Mouse (Mus musculus): ENCODE results near the gene Bcan.

Gene Bcan

GRCm38 (mm10) chr3:88000181-88000580, at the start of gene Bcan:
Bcan (minus strand) TSS chr3:88000230.
- 1% methylated on average over 39 of the region's 39 CpGs for WGBS

GRCm38 (mm10) chr3:88049532-88049931, 49.5 kb upstream of the Bcan start:
- WGBS, result 92% methylated on average over 3 of the region's 3 CpGs

- 9% methylated on average over 36 of the region's 36 CpGs for WGBS
Observed at GRCm38 (mm10) chr3:88042661-88043421, 42.8 kb upstream of the Bcan start, which contains the start of gene Gpatch4. Gpatch4 (plus strand) TSS chr3:88043108.

- WGBS, result 71% methylated on average over 1 of the region's 1 CpGs
Observed at GRCm38 (mm10) chr3:88035561-88036293, 35.7 kb upstream of the Bcan start.

DNA sequence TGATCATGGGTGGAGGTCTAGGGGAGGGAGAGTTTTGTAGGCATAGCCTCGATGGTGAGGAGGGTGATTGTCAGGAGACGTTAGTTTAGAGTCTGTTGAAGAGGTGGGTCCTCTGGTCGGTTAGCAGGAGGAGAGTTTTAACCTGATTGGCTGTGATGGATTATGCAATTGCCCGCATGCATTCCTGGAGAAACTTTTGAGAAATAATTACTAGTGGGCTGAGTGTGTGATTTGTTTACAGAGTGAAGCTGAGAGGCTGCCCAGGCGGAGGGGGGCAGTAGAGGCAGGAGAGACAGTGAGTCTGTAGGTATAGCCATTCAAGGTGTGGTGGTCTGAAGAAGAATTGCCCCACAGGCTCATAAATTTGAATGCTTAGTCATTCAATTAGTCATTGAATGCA, 33.5 kb upstream of the Bcan start:
- 77% methylated on average over 5 of the region's 5 CpGs for WGBS

DNA sequence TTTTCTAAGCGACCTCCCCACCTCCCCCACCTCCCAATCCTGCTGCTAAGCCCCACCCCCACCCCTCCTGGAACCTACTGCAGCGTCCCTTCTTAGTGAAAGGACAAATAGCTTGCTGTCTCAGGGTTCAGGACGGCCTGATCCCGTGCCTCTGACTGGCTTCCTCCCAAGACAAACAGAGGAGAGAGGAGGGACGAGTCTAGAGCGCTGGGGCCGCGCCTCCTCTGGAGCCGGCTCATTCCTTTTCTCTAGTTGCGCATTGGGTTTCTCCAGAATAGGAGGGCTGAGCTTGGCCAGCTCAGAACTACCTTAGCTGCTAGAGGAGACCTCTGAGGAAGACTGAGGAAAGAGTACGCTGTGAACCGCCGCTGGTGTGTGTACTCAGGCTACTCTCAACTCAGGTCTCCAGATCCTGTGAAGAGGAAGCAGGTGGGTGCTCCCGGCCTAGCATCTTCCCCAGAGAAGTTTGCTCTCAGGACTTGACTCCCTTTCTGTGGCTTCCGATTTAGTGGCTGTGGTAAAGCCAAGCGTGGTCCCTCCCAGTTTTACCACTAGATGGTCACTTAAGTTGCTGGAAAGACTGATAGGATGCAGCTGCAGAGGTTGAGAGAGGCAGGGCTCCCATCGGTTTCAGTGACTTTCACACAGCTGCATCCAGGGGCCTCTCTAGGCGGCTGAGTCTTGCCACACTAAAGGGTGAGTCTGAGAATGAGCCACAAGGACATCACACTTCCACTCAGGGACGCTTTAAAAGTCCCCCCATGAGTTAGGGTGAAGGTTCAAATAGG, 30.8 kb upstream of the Bcan start:
- WGBS, result 37% methylated on average over 19 of the region's 19 CpGs

- WGBS, result 58% methylated on average over 5 of the region's 5 CpGs
Observed at GRCm38 (mm10) chr3:88027434-88028186, 27.6 kb upstream of the Bcan start, which contains the start of gene Hapln2. Hapln2 (minus strand) TSS chr3:88027583.

DNA sequence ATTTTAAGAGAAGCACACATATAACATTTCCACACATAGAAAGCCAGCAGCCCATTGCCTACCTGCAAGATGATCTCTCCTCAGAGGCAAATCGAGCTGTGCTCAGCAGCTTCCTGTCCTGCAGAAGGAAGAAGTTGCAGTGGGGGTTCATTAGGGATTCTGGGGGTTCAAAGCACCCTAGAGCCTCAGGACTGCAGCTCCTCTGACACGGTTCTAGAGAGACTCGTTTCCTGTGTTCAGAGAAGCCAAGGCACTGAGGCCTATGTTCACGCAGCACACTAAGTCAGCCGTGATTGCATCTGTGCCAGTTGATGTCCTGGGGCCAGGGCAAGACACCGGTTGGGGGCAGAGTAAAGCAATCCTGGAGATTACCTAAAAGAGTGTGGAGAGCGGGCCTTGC, 26.8 kb upstream of the Bcan start:
- WGBS, result 67% methylated on average over 7 of the region's 7 CpGs

- WGBS, result 2% methylated on average over 81 of the region's 81 CpGs
Observed at GRCm38 (mm10) chr3:88023192-88024074, 23.4 kb upstream of the Bcan start.

GRCm38 (mm10) chr3:88022322-88023191, 22.5 kb upstream of the Bcan start:
- 7% methylated on average over 66 of the region's 66 CpGs for WGBS

- 18% methylated on average over 6 of the region's 6 CpGs for WGBS
Observed at GRCm38 (mm10) chr3:88010634-88011265, 10.7 kb upstream of the Bcan start.

- 84% methylated on average over 18 of the region's 18 CpGs for WGBS
Observed at GRCm38 (mm10) chr3:88005822-88006786, 6.1 kb upstream of the Bcan start.

DNA sequence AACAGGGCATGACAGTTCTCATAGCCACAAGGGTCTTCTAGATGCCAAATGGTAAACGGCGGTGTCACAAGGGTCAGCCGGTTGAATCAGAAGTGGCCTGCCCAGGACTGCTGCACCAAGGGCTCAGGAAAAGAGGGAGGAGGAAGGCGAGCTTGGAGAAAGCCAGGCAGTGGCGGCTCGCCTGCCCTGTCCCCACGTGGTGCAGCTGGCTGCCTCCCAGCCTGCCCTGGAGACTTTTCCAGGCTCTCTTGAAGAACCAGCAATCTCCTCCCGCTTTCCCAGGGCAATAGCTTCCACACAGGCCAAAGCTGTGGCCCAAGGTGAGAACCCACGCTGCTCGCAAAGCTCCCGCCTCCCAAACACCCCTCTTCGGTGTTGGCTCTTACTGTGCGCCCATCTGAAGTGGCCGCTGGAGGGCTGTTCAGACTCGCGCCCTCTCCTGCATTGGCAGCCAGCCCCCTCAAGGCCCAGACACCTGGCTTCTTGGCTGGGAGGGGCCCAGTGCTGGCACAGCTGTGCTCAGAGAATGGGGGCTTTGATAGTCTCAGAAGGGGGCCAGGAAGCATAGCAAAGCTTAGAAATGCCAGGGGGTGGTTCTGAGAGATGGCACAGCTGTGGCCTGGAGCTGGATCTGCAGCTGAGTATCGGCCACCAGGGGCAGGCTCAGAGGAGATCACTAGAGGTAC, 2.4 kb upstream of the Bcan start:
- WGBS, result 20% methylated on average over 17 of the region's 17 CpGs

- 26% methylated on average over 11 of the region's 11 CpGs for WGBS
Observed at GRCm38 (mm10) chr3:88000816-88001595, 976 bp upstream of the Bcan start.

DNA sequence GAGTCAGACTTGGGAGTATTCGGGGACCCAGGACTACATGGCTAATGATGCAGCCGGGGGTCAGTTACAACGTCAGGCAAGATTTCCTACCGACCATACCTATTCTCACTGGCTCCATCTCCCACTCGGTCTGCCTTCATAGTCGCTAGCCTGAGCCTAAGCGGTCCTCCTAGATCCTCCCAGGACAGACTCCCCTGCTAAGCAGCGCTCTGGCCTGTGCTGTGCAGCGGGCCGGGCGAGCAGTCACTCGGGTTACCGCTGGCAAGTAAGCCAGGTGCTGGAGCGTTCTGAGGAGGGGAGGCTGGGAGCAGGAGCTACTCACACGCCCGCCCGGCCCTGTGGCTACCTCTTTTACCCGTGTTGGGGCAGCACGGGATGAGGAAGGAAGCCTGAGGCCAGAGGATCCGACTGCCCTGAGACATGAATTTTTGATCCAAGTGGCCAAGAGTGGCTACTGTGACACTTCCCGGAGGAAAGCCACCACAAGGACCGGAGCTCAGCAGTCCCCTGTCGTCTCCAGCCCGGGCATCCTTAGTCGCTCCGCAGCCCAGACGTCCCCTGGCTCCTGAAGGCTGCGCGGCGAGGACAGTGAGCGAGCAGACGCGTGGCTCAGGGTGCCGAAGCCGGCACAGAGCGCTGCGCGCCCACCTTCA, 661 bp downstream of the Bcan start:
- 2% methylated on average over 38 of the region's 38 CpGs for WGBS

DNA sequence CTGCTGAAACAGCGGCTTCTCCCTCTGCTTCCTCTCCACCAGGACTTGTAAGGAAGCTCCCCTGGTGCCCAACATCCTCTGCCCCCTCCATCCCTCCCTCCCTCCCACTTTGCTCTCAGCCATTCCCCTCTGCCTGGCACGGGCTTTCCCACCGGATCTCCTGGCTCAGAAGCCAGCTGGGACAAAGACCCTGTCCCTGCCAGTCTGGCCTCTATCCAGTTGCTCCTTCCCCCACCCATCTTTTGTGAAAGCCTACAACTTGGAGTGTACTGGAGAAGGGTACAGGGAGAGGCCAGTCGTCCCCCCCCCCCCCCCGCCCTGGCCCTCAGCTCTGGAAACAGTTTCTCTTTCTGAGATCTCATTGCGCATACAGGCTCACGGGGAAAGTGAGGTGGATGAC, 1.3 kb downstream of the Bcan start:
- WGBS, result 6% methylated on average over 7 of the region's 7 CpGs

Data from cerebral cortex, adult 2 months (tissue).